Mouse (Mus musculus) adrenal gland, adult 8-10 months (tissue): ENCODE measurements around the gene Colgalt1. TPM values are rescaled to one million over a fixed set of nuclear protein-coding genes. Genes with fewer than 3 reads are reported as not detected.
A peak's percentile ranks its signal among the peaks of the same experiment; 100 is the strongest.

Experiments used
- DNase-seq: peaks from one replicate; pipeline ENCODE4 v3.0.0; 2022
- total RNA-seq, 4 experiments: library from RNA; stranded (reverse); gene quantifications; 2 replicates each; pipeline ENCODE4 v1.2.4; 2022

Gene Colgalt1
- total RNA-seq, 4 experiments from 2014 or later: 64.7 to 78.0 (median 69.1) TPM

DNA sequence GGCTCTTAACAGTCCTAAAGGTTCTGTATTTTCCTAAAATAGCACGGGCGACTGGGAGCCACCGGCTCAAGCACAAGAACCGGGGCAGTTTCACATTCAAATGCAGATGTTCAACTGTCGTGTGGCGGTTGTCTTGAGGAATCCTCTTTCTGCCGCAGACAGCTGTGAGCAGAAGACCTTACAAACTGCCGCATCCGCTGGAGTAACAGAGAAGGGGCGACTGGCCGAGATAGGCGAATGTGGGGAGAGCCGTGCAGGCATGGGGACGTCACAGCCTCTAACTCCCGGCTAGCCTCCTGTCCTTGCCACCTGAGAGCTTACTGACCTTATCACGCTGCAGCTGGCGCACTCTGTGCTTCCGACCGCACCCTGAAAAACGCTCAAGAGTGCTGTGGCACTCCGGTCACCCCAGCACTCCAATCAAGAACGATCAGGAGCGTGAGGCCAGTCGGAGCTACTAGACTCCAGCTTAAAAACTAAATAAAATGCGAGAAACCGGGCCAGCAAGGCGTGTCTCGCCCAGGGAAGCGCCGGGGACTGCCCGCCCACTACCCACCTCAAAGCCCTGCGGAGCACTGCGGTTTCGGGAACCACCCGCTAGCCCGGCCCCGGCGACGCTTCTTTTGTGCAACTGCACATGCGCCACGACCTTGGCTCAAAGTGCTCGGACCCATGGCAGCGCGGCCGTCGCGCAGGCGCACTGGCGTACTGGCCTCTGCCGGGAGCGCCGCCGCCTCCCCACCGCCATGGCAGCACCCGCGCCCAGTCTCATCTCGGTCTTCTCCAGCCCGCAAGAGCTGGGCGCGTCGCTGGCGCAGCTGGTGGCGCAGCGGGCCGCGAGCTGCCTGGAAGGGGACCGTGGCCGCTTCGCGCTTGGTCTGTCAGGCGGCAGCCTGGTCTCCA lies 19.1 kb upstream of the Colgalt1 start, which contains the start of gene Pgls:
Gene Pgls, plus strand, starts transcription at position 706 of the 903 bp plus-strand sequence.
- DNase-seq: peak; percentile 94

DNA sequence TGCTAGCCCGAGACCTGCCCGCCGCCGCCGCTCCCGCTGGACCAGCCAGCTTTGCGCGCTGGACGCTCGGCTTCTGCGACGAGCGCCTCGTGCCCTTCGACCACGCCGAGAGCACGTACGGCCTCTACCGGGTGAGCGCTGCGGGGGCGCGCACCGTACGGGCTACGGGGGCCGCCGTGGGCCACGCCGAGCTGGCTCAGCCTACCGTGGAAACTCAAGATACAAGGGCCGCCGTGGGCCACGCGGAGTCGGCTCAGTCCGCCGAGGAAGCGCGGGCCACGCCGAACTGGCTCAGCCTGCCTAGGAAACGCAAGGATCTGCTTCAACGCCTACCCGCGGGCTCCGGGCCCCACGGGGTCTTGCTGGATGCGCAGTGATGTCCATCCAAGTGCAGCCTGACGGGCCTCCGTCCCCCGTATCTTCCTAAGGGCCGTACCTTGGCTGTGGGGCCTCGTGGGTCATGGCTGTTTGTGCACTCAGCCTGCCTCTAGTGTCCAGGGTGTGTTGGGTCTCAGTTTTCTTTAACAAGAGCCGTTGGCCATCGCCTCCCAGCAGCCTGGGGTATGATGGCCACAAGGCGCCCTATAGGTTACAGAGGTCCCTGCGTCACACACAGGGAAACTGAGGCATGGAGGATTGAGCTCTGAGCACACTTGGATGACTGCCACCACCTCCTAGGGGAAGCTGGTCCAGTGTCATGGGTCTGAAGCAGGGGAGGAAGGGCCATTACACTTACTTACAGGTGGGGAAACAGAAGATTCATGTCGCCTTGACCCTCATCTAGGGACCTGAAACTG lies 18.2 kb upstream of the Colgalt1 start:
- DNase-seq: peak; percentile 73

- DNase-seq: no peak
Measured at GRCm38 (mm10) chr8:71593556-71594323, 17.1 kb upstream of the Colgalt1 start.

- no peak for DNase-seq
Measured at GRCm38 (mm10) chr8:71594324-71594722, 16.5 kb upstream of the Colgalt1 start.

DNA sequence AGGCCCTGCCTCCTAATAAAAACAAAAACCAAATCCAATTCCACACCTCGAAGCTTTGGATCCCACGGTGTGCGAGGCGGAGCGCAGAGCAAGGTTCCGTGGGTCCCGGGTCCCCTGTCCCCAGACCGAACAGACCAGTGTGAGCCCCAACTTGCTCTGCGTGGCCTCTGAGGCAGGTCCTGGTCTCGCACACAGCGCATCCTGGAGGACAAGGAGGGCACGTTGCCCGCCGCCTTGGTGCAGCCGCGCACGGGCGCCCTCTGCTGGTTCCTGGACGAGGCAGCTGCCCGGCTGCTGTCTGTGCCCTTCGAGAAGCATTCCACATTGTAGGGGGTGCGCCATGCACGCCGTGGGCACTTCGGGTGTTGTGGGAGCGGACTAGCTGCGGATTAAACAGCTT lies 14.9 kb upstream of the Colgalt1 start:
- DNase-seq: peak; percentile 77

DNA sequence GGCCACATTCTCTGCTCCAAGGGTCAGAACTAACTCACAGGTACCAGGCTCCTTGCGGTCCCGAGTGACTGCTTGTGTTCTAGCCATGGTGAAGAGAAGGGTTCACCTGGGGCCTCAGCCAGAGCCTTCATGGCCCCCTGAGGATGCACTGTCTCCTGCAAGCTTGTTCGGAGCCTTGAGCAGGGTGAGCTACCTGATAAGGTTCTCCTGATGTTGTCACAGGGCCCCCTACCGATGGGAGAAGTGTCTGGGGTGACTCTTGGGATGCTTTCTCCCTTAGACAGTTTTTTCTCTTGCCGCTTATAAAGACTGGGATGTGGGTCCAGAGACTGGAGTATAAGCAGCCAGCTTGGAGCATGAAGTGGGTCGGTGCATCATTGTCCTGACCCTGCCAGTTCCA lies 14.4 kb upstream of the Colgalt1 start:
- DNase-seq: no peak

DNA sequence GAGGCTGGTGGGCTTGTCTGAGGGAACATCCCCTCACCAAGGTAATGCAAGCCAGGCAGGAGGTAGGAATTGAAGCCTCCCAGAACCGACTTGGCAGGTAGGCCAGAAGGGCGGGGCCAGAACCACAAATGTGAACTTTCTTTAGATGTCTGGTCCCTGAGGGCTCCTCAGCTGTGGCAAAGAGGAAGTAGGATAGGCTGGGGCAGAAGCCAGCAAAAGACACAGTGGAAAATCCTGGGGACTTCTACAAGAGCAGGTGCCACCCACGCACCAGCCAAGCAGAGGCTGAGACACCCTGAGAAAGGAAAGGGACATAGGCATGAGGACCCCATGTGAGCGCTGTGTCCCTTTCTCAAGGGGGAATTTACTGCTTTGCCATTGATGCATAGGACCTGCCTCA lies 14.0 kb upstream of the Colgalt1 start:
- DNase-seq: no peak

DNA sequence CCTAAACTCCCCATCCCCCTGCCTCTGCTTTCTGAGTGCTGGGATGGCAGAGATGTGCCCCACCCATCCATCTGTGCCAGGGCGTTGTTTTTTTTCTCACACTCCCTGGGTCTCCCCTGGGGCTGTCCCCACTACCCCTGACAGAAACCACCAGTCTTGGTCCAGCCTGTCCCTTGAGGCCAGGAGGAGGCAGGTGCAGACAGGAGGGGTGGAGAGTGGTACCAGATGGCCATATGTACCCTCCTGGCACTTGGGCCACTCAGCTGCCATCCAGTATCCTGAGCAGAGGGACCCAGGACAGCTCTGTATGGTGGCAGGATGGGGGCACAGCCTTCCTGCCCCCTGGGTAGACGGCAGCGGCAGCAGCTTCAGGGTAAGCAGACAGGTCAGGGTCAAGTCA lies 13.3 kb upstream of the Colgalt1 start, which contains the start of gene Fam129c:
Gene Fam129c, plus strand, starts transcription at position 198 of the 400 bp plus-strand sequence.
- no peak for DNase-seq

- no peak for DNase-seq
Measured at GRCm38 (mm10) chr8:71598375-71598774, 12.4 kb upstream of the Colgalt1 start.

- no peak for DNase-seq
Measured at GRCm38 (mm10) chr8:71598841-71599240, 12.0 kb upstream of the Colgalt1 start.

DNA sequence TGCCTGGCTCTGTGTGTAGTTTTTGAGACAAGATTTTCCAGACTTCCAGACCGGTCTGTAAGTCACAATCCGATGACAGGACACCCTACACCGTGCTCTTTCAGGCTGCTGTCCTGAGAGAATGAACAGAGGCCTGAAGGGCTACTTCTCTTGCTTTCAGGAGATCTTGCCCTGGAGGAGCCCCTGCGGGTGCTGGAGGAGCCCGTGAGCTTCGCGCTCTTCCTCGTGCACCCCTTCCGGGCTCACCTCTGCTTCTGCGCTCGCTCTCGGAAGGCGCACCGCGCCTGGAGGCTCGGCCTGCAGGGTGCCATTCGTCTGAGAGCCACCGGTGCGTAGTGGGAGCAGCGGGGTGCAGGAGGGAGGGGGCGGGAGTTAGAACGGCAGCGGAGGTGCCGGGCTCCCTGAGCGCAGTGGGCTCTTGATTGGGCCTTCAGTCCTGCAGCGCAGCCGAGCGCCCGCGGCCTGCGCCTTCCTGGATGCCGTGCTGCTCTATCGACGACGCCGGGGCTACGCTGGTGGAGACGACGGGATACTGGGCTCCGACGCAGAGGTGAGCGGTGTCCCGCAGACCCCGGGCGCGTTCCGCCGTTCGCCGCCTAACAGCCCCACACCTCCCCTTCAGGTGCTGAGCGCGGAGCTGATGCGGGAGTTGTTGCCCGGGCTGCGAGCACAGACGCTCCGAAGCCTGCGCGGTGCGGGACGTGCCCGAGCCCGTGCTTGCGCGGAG lies 8.7 kb upstream of the Colgalt1 start:
- DNase-seq: no peak

- DNase-seq: peak; percentile 76
Measured at GRCm38 (mm10) chr8:71602666-71603334, 8.0 kb upstream of the Colgalt1 start.

GRCm38 (mm10) chr8:71604021-71604420 lies 6.8 kb upstream of the Colgalt1 start:
- DNase-seq: no peak

DNA sequence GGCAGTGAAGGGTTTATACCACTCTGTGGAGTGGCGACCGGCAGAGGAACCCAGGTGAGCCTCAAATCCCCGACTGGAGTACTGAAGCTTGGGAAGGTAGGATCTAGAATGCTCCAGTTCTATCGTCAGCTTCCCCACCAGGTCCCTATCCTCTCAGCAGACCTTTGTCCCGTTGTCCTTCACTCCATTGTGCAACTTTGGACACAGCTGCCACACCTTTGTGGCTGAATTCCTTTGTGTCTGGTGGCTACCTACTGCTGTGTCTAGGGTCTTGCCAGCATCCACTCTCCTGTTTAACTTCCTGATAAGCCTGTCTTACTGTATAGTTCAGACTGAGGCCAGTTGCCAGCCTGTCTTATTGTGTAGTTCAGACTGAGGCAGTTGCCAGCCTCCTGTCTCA lies 1.3 kb downstream of the Colgalt1 start:
- DNase-seq: no peak

DNA sequence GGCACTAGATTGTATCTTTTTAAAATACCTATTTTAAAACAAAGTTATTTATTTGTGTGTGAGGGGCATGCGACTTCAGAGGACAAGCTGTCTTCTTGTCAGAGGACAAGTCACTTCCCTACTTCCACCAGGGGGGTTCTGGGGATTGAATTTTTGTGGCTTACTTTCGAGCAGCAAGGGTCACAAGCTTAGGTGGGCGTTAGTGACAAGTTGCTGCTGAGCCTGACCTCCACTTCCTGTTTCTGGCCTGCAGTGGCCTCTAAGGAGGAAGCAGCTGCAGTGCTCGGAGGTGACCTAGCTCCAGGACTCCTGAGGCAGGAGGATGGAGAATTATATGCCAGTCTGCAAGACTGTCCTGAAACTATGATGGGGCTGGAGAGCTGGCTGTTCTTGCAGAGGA lies 2.6 kb downstream of the Colgalt1 start:
- no peak for DNase-seq

- no peak for DNase-seq
Measured at GRCm38 (mm10) chr8:71619786-71620185, 9.0 kb downstream of the Colgalt1 start.

- DNase-seq: no peak
Measured at GRCm38 (mm10) chr8:71625088-71625487, 14.3 kb downstream of the Colgalt1 start.

- no peak for DNase-seq
Measured at GRCm38 (mm10) chr8:71626753-71627152, 16.0 kb downstream of the Colgalt1 start.

- DNase-seq: no peak
Measured at GRCm38 (mm10) chr8:71627265-71628099, 16.7 kb downstream of the Colgalt1 start.

DNA sequence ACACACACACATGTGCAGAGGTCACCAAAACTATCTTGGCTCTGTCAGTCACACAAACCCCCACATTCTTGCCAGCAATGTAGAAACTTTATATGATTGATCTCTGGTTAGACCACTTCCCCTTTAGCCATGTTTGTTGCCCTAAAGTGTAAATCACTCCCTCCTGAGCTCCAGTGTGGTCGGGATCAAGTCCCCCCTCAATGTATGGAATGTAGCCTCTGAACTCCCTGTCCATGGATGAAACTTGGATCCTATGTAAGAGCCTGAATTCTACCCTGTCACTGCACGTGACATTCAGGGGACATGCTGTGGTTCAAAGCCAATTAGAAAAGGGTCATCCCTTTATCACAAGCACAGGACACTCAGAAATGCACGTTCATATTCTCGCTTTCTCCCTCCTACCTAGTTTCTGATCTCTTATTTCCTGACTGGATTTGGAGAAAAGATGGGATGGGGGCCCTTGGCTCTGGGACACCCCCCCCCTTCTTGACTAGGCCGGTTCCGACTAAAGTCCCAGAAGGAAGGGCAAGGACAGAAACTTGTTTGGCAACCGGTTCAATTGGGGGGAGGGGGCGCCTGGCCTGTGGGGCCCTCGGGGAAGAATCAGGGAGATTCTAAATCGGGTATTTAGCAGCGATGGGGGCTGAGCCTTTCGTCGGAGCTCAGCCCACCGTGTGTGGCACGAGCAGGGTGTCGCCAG lies 17.7 kb downstream of the Colgalt1 start:
- no peak for DNase-seq
